In genomic region chr3:62454096-62454495, GRCm38 (mm10) we compare ENCODE assay signal across 10 mouse cellular contexts. TPM values are rescaled to one million over a fixed set of nuclear protein-coding genes. Genes with fewer than 3 reads are reported as not detected.
A peak's percentile ranks its signal among the peaks of the same experiment; 100 is the strongest.
DNase-seq lines count a peak whose midpoint lies in the region; ATAC-seq and TF ChIP-seq lines count a peak whose summit lies in the region.
"Had no signal": no experiment of that assay in that cellular context is flagged by ENCODE, and none has a peak within 500 bp of the region (broad histone marks: within the 10 kb centered on the region; RNA-seq: fewer than 3 reads in every experiment).

No protein-coding gene starts in this region.

- 41% methylated on average over 3 of the region's 3 CpGs for WGBS in lung, embryonic 15.5 days
- 36% methylated on average over 3 of the region's 3 CpGs for WGBS in lung, adult 2 months
- 30% methylated on average over 3 of the region's 3 CpGs for WGBS in hindbrain, embryonic 11.5 days
- WGBS in stomach, embryonic 16.5 days: 61% methylated on average over 3 of the region's 3 CpGs

- no peak overlapping the region for H3K4me3 ChIP-seq in lung, embryonic 15.5 days
- no peak overlapping the region for H3K4me3 ChIP-seq in lung, adult 2 months (replicated peaks; ENCODE audit: extremely low read depth, low read depth, low read length)
- no peak overlapping the region for H3K4me3 ChIP-seq in hindbrain, embryonic 11.5 days (ENCODE audit: low read depth, low read length)
- H3K4me3 ChIP-seq in stomach, embryonic 16.5 days (replicated peaks; ENCODE audit: low read length): no peak overlapping the region
- H3K4me3 ChIP-seq: megakaryocyte, embryonic 14.5 days had no signal

- no peak overlapping the region for H3K9ac ChIP-seq in lung, embryonic 15.5 days
- H3K9ac ChIP-seq in hindbrain, embryonic 11.5 days (ENCODE audit: low read depth, low read length): no peak overlapping the region
- no peak overlapping the region for H3K9ac ChIP-seq in stomach, embryonic 16.5 days (ENCODE audit: low read length)

- H3K4me1 ChIP-seq in lung, embryonic 15.5 days: no peaks in the 10 kb centered on the region
- H3K4me1 ChIP-seq in lung, adult 2 months (ENCODE audit: control insufficient read depth, insufficient read depth, low read length): peaks cover 3% of the 10 kb centered on the region
- H3K4me1 ChIP-seq in hindbrain, embryonic 11.5 days (replicated peaks; ENCODE audit: control insufficient read depth, insufficient read depth, low read length): no peaks in the 10 kb centered on the region
- no peaks in the 10 kb centered on the region for H3K4me1 ChIP-seq in stomach, embryonic 16.5 days (ENCODE audit: control insufficient read depth, insufficient read depth, low read length)

- no peaks in the 10 kb centered on the region for H3K9me3 ChIP-seq in lung, embryonic 15.5 days
- H3K9me3 ChIP-seq in hindbrain, embryonic 11.5 days (ENCODE audit: control insufficient read depth, low read length): no peaks in the 10 kb centered on the region
- no peaks in the 10 kb centered on the region for H3K9me3 ChIP-seq in stomach, embryonic 16.5 days (replicated peaks; ENCODE audit: control insufficient read depth, low read length)
- H3K9me3 ChIP-seq: megakaryocyte, embryonic 14.5 days had no signal

- DNase-seq in lung, adult 2 months: no peak
- DNase-seq in hindbrain, embryonic 11.5 days (ENCODE audit: low spot score): peak; percentile 40
- DNase-seq in mesoderm, embryonic 11.5 days (ENCODE audit: low read depth, low spot score): peak; percentile 47
- no peak for DNase-seq in spleen, adult 12 weeks (ENCODE audit: low spot score)
- no peak for DNase-seq in urinary bladder, postnatal 4 days (ENCODE audit: low spot score in 2 of 2)
- DNase-seq in heart, adult 8-10 months (ENCODE audit: low spot score): no peak
- DNase-seq: adrenal gland, adult 2 months had no signal

- ATAC-seq in lung, embryonic 15.5 days (ENCODE audit: borderline replicate concordance, extremely low read depth, low FRiP score, low TSS enrichment): peak; percentile 55; the same call in 1 of the 2 replicates
- peak; percentile 59 for ATAC-seq in hindbrain, embryonic 11.5 days (ENCODE audit: low FRiP score)
- peak; percentile 38; the same call in 1 of the 2 replicates for ATAC-seq in stomach, embryonic 16.5 days (ENCODE audit: insufficient read depth, low FRiP score)

- H3K27me3 ChIP-seq in lung, embryonic 15.5 days: no peaks in the 10 kb centered on the region
- H3K27me3 ChIP-seq in hindbrain, embryonic 11.5 days (ENCODE audit: control insufficient read depth, insufficient read depth, low read length): no peaks in the 10 kb centered on the region
- H3K27me3 ChIP-seq in stomach, embryonic 16.5 days (ENCODE audit: control insufficient read depth, insufficient read depth, low read length): no peaks in the 10 kb centered on the region

- no peak overlapping the region for H3K4me2 ChIP-seq in lung, embryonic 15.5 days
- H3K4me2 ChIP-seq in hindbrain, embryonic 11.5 days (replicated peaks; ENCODE audit: low read depth, low read length): no peak overlapping the region
- H3K4me2 ChIP-seq in stomach, embryonic 16.5 days (ENCODE audit: low read depth, low read length): no peak overlapping the region

- TF ChIP-seq POLR2A in lung, adult 2 months (IDR thresholded peaks at IDR 0.05; ENCODE audit: borderline replicate concordance, extremely low read depth, low read depth, low read length): no peak

- peak overlapping the region; percentile 54 for H3K27ac ChIP-seq in lung, embryonic 15.5 days
- H3K27ac ChIP-seq in hindbrain, embryonic 11.5 days (ENCODE audit: low read depth, low read length): peak overlapping the region; percentile 53; the same call in 1 of the 2 replicates
- peak overlapping the region; percentile 59 for H3K27ac ChIP-seq in stomach, embryonic 16.5 days (ENCODE audit: low read length)

- peaks cover 12% of the 10 kb centered on the region for H3K36me3 ChIP-seq in lung, embryonic 15.5 days
- H3K36me3 ChIP-seq in hindbrain, embryonic 11.5 days (ENCODE audit: control insufficient read depth, insufficient read depth, low read length): no peaks in the 10 kb centered on the region
- no peaks in the 10 kb centered on the region for H3K36me3 ChIP-seq in stomach, embryonic 16.5 days (ENCODE audit: control insufficient read depth, insufficient read depth, low read length)

- TF ChIP-seq CTCF in lung, adult 2 months (IDR thresholded peaks at IDR 0.05; ENCODE audit: insufficient read depth, low read length): no peak

RNA-seq across cellular contexts. Expression of gene Dhx36, which starts 52.7 kb away (rescaled TPM):
- 27.2 and 27.3 TPM in 2 replicates for polyA plus RNA-seq in lung, embryonic 15.5 days (2015; fragmentation: Nextera tagmentation; extraction: Ambion mirVana)
- 2.4 and 5.6 TPM in 2 replicates for polyA plus RNA-seq in lung, adult 2 months (2012; rRNA removed)
- 56.4 and 56.8 TPM in 2 replicates for polyA plus RNA-seq in hindbrain, embryonic 11.5 days (2014; fragmentation: Nextera tagmentation; extraction: Ambion mirVana)
- polyA plus RNA-seq in stomach, embryonic 16.5 days (2015; fragmentation: Nextera tagmentation; extraction: Ambion mirVana): 10.3 and 11.3 TPM in 2 replicates
- total RNA-seq in heart, adult 8-10 months (2022): 10 to 100 TPM; 13.8 to 18.9 (median 16.7) TPM

Comparison
In these comparisons a context has a peak if more than half of its experiments do, and no peak if none do; other contexts are left out.
1. DNase-seq: peak in hindbrain, embryonic 11.5 days (single experiment) and mesoderm, embryonic 11.5 days (single experiment); none in lung, adult 2 months (single experiment), spleen, adult 12 weeks (single experiment), urinary bladder, postnatal 4 days (0 of 2) and heart, adult 8-10 months (single experiment).
2. Peak in every context shown above with its lines, with median percentiles within 50 percentile points of each other: ATAC-seq and H3K27ac ChIP-seq.